Mouse (Mus musculus) left cerebral cortex, adult 11 months (tissue): ENCODE data around the gene Oosp2.

Experiments
- DNase-seq: peaks from one replicate; pipeline ENCODE4 v3.0.0; 2022; ENCODE audit warnings: low spot score

The Oosp2 gene

GRCm38 (mm10) chr19:11604603-11605002, 55.8 kb downstream of the Oosp2 start, which contains the start of gene Ms4a6d:
TSS of gene Ms4a6d (minus strand) at chr19:11604849.
- no peak for DNase-seq

GRCm38 (mm10) chr19:11602026-11602425, 58.3 kb downstream of the Oosp2 start:
- peak; percentile 23 for DNase-seq

- no peak for DNase-seq
These were observed 59.0 kb downstream of the Oosp2 start for GRCm38 (mm10) chr19:11601349-11601748.
